Mouse (Mus musculus) intestine, postnatal 0 days (tissue): ENCODE results near the gene Spint1. TPM values are rescaled to one million over a fixed set of nuclear protein-coding genes. Genes with fewer than 3 reads are reported as not detected.

ENCODE experiments used
- ATAC-seq: fragments of 200-750 bp; cut with Nextera tagmentation; 2 replicates; pipeline ENCODE4 v1.8.0; 2017; ENCODE audit warnings: mild to moderate bottlenecking, moderate TSS enrichment, moderate library complexity
- H3K27ac ChIP-seq: fragments of 300-500 bp; sonication (generic); 2 replicates; pipeline ENCODE4 v1.5.1; 2014; ENCODE audit warnings: mild to moderate bottlenecking, low read depth, low read length, moderate library complexity
- H3K27me3 ChIP-seq: fragments of 300-500 bp; sonication (generic); replicated peaks from 2 replicates; pipeline ENCODE4 v1.6.1; 2014; ENCODE audit warnings: low read length, mixed read lengths; ENCODE audit not compliant: control insufficient read depth, insufficient read depth
- H3K36me3 ChIP-seq: fragments of 300-500 bp; sonication (generic); 2 replicates; pipeline ENCODE4 v1.6.1; 2014; ENCODE audit warnings: mild to moderate bottlenecking, moderate library complexity; ENCODE audit not compliant: control insufficient read depth, insufficient read depth
- H3K4me1 ChIP-seq: fragments of 300-500 bp; sonication (generic); replicated peaks from 2 replicates; pipeline ENCODE4 v1.6.1; 2014; ENCODE audit warnings: antibody characterized with exemption, low read length, mixed read lengths; ENCODE audit not compliant: control insufficient read depth, insufficient read depth
- H3K4me2 ChIP-seq: fragments of 300-500 bp; sonication (generic); replicated peaks from 2 replicates; pipeline ENCODE4 v1.6.1; 2014; ENCODE audit warnings: low read depth, mild to moderate bottlenecking, moderate library complexity
- H3K4me3 ChIP-seq: fragments of 300-500 bp; sonication (generic); 2 replicates; pipeline ENCODE4 v1.5.1; 2014; ENCODE audit warnings: low read depth, low read length
- H3K9ac ChIP-seq: fragments of 300-500 bp; sonication (generic); 2 replicates; pipeline ENCODE4 v1.6.1; 2014; ENCODE audit warnings: mild to moderate bottlenecking, low read depth, low read length
- H3K9me3 ChIP-seq: fragments of 300-500 bp; sonication (generic); 2 replicates; pipeline ENCODE4 v1.6.1; 2016; ENCODE audit warnings: mixed run types; ENCODE audit not compliant: control insufficient read depth
- CTCF ChIP-seq: sonication (generic); IDR thresholded peaks from 2 replicates; pipeline ENCODE4 v1.5.1; 2016; ENCODE audit warnings: low read depth, mild to moderate bottlenecking, control low read depth, antibody characterized with exemption, moderate library complexity
- WGBS: fragments of 180-500 bp; shearing (Covaris S2); extraction: QIAGEN DNeasy Blood & Tissue Kit; methylation state at CpG from one replicate; pipeline ENCODE4 v1.1.7; 2014; 5-methylcytosine and 5-hydroxymethylcytosine counted together
- polyA plus RNA-seq: library from polyadenylated mRNA; unstranded; fragments of >200 nt; fragmentation: Nextera tagmentation; extraction: Ambion mirVana; gene quantifications from 2 replicates; pipeline ENCODE4 v1.2.1, GENCODE M21; 2015

Gene Spint1
- polyA plus RNA-seq, 1 experiment from 2014 or later = 148 TPM

DNA sequence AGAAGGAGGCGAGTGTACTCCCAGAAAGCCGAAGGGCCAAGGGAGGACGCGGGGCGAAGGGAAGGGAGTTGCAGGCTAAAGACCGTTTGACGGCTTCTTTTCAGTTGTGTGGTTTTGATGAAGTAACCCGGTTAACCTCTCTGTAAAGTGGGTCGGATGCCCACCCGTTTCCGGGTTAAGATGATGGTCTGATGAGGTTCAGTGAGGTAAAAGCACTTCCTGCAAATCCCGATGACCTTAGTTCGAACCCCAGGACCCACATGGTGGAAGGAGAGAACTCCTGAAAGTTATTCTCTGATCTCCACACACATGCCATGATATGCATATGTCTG, 28.0 kb upstream of the Spint1 start:
- ATAC-seq = peak; percentile 6

DNA sequence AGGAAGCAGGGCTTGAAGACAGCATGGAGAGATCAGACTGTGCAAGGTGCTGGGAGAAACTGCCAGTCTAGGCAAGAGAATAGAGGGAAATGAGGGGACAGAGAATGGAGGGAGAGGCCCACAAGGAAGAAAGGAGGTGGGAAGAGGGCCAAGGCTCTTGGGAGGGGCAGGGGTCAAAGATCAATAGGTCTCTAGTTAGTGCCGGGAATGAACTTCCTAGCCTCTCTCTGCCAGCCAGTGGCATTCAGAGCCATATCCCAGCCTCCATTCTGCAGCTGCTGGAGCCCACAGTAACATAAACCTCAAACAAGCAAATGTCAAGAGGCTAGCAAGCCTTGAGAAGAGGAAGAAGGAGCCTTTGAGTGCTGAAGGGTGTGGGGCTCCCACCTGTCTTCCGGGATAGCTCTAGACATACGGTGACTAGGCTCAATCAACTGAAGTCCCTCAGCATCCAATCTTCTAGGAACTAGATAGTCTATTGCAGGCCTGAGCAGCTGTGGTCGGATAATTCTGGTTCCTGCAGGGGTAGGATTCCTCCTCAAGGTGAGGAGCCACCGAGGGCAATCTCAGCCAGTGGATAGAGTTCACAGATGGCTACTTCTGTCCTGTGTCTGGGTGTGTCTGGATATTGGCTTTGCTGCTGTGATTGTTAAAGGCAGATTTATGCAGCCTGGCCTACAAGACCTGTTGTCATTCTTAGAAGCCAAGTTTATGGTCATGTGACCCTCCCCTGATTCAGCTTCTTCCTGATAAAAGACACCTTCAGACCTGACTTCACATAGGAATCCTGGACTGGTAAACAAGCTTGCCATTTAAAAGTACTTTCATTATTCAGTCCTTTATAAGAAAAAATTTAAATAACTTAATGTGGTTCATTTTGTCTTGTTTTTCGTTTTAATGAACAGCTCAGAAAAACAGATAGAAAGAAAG, 7.1 kb upstream of the Spint1 start, which contains the start of gene Ppp1r14d:
TSS of gene Ppp1r14d (minus strand) at position 132 of the 930 bp plus-strand sequence.
- no peak for TF ChIP-seq CTCF
- 28% methylated on average over 6 of the region's 6 CpGs for WGBS
- Histone ChIP-seq H3K4me3 (peak within 1 kb of the TSS; percentile 35), H3K4me2 (peak within 1 kb of the TSS; percentile 64), H3K9me3 (no peaks in the 10 kb centered on the region), H3K36me3 (no peaks in the 10 kb centered on the region), H3K4me1 (no peaks in the 10 kb centered on the region), H3K27ac (peak within 1 kb of the TSS; percentile 91), H3K9ac (peak within 1 kb of the TSS; percentile 45), H3K27me3 (no peaks in the 10 kb centered on the region)
- ATAC-seq = peak; percentile 70

More for the DNA sequence above, 28.0 kb upstream of the Spint1 start:
- Histone ChIP-seq H3K27me3 (no peaks in the 10 kb centered on the region), H3K4me2 (peak overlapping the region; percentile 68), H3K9me3 (no peaks in the 10 kb centered on the region), H3K9ac (peak overlapping the region; percentile 64), H3K4me3 (peak overlapping the region; percentile 68), H3K4me1 (no peaks in the 10 kb centered on the region), H3K27ac (no peak overlapping the region), H3K36me3 (peaks cover 33% of the 10 kb centered on the region)
- TF ChIP-seq CTCF = no peak
- 1% methylated on average over 13 of the region's 13 CpGs for WGBS

DNA sequence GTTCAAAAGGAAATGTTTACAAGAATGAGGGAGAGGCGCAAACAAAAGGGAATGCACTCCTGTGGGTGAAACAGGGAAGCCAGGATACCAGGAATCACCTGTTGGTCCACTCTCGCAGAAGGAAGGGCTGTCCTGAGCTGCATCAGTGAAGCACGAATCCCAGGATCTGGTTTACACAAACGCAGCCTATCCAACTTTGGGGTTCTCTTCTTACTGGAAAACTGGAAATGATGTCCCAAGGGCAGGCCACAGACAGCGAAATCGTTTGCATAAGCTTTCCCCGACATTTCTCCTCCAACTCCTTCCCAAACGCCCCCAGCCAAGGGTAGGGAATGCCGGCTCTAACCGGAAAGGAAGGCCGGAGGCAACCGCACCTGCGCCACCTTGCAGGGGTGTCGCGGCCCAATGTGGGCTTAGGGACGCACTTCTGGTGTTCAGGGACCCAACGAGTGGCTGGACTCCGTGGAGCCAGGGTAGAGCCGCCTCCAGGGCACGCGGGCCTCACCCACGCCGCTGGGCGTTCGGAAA, 416 bp upstream of the Spint1 start:
- Histone ChIP-seq H3K27ac (peak overlapping the region; percentile 89), H3K36me3 (no peaks in the 10 kb centered on the region), H3K4me3 (peak overlapping the region; percentile 64), H3K9ac (peak overlapping the region; percentile 83), H3K4me1 (no peaks in the 10 kb centered on the region; the same call in 1 of the 2 replicates), H3K27me3 (no peaks in the 10 kb centered on the region), H3K9me3 (no peaks in the 10 kb centered on the region), H3K4me2 (peak overlapping the region; percentile 72)
- no peak for ATAC-seq
- WGBS = 7% methylated on average over 25 of the region's 25 CpGs
- TF ChIP-seq CTCF = no peak

GRCm38 (mm10) chr2:119237871-119238220, 684 bp downstream of the Spint1 start:
- H3K4me1 ChIP-seq = no peaks in the 10 kb centered on the region; the same call in 1 of the 2 replicates
- WGBS = 2% methylated on average over 31 of the region's 31 CpGs
- H3K9me3 ChIP-seq = no peaks in the 10 kb centered on the region
- no peaks in the 10 kb centered on the region for H3K36me3 ChIP-seq
- H3K4me2 ChIP-seq = peak overlapping the region; percentile 72
- H3K27me3 ChIP-seq = no peaks in the 10 kb centered on the region
- no peak for TF ChIP-seq CTCF
- peak overlapping the region; percentile 89 for H3K27ac ChIP-seq
- peak overlapping the region; percentile 83 for H3K9ac ChIP-seq
- H3K4me3 ChIP-seq = peak overlapping the region; percentile 64
- peak; percentile 1; the same call in 1 of the 2 replicates for ATAC-seq

DNA sequence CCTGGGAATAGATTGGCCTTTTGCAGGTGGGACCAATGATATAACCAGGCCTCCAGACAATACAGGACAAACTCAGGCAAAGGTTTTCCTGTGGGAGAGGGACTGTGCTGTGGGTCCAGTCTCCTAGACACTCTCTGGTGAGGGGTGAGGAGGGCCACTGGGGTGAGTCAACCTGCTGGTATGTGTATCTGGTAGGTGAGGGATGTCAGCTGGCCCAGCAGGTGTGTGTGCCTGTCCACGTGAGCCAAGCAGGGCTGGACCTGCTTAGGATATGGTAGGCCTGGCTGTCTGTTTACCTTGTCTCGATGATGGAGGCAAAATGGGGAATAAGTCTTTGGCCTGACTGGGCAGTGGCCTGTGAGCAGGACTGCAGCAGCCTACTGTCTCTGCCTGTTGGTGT, 1.5 kb downstream of the Spint1 start:
- no peaks in the 10 kb centered on the region; the same call in 1 of the 2 replicates for H3K4me1 ChIP-seq
- H3K27ac ChIP-seq = peak overlapping the region; percentile 89
- H3K9me3 ChIP-seq = no peaks in the 10 kb centered on the region
- ATAC-seq = peak; percentile 63
- H3K9ac ChIP-seq = peak overlapping the region; percentile 83; the same call in 1 of the 2 replicates
- H3K4me3 ChIP-seq = peak overlapping the region; percentile 64
- H3K27me3 ChIP-seq = no peaks in the 10 kb centered on the region
- H3K36me3 ChIP-seq = no peaks in the 10 kb centered on the region; the same call in 1 of the 2 replicates
- peak overlapping the region; percentile 72 for H3K4me2 ChIP-seq
- 26% methylated on average over 2 of the region's 2 CpGs for WGBS
- no peak for TF ChIP-seq CTCF

- no peak for TF ChIP-seq CTCF
- Histone ChIP-seq H3K4me1 (no peaks in the 10 kb centered on the region; the same call in 1 of the 2 replicates), H3K27ac (peak overlapping the region; percentile 89), H3K4me3 (peak overlapping the region; percentile 64), H3K9ac (peak overlapping the region; percentile 50), H3K27me3 (no peaks in the 10 kb centered on the region), H3K9me3 (no peaks in the 10 kb centered on the region), H3K4me2 (peak overlapping the region; percentile 72), H3K36me3 (peaks cover 2% of the 10 kb centered on the region; the same call in 1 of the 2 replicates)
- 33% methylated on average over 4 of the region's 4 CpGs for WGBS
- peak; percentile 80 for ATAC-seq
These were observed 3.1 kb downstream of the Spint1 start for GRCm38 (mm10) chr2:119240075-119240818.
